Mouse (Mus musculus) liver, embryonic 14.5 days (tissue): ENCODE measurements around the gene Zfp652. TPM values are rescaled to one million over a fixed set of nuclear protein-coding genes. Genes with fewer than 3 reads are reported as not detected.

Experiments
- ATAC-seq: fragments of 200-750 bp; cut with Nextera tagmentation; 2 replicates; pipeline ENCODE4 v1.8.0; 2017; ENCODE audit warnings: moderate number of reproducible peaks, mild to moderate bottlenecking, moderate library complexity; ENCODE audit not compliant: insufficient read depth
- DNase-seq, 3 experiments: peaks; one replicate each; pipeline ENCODE4 v3.0.0-alpha.2; 2012 to 2013; ENCODE audit warnings: low read depth in 3 of 3, low spot score in 3 of 3
- H3K27ac ChIP-seq: fragments of 300-500 bp; sonication (generic); 2 replicates; pipeline ENCODE4 v1.5.1; 2014; ENCODE audit warnings: moderate library complexity, mild to moderate bottlenecking, control low read depth, inconsistent platforms
- H3K27me3 ChIP-seq: fragments of 300-500 bp; sonication (generic); 2 replicates; pipeline ENCODE4 v1.6.1; 2014; ENCODE audit warnings: mild to moderate bottlenecking, low read length, moderate library complexity; ENCODE audit not compliant: control insufficient read depth, insufficient read depth
- H3K36me3 ChIP-seq: fragments of 300-500 bp; sonication (generic); replicated peaks from 2 replicates; pipeline ENCODE4 v1.6.1; 2014; ENCODE audit warnings: low read depth; ENCODE audit not compliant: control insufficient read depth, insufficient read depth
- H3K4me1 ChIP-seq, 2 experiments: fragments of 200-500 bp in 1 of 2; fragments of 300-500 bp in 1 of 2; sonication (generic) in 1 of 2; replicated peaks; 2 replicates each; pipeline ENCODE4 v1.6.1; 2012 to 2014; ENCODE audit warnings: antibody characterized with exemption in 1 of 2, inconsistent platforms in 1 of 2, low read length in 1 of 2; ENCODE audit not compliant: control insufficient read depth in 2 of 2, insufficient read depth in 2 of 2
- H3K4me2 ChIP-seq: fragments of 300-500 bp; sonication (generic); 2 replicates; pipeline ENCODE4 v1.6.1; 2014; ENCODE audit warnings: low read depth, mild to moderate bottlenecking, control low read depth, moderate library complexity
- H3K4me3 ChIP-seq, 2 experiments: fragments of 200-500 bp in 1 of 2; fragments of 300-500 bp in 1 of 2; sonication (generic) in 1 of 2; 2 replicates each; pipeline ENCODE4 v1.5.1; 2012 to 2014; ENCODE audit warnings: low read depth in 2 of 2, low read length in 2 of 2, mild to moderate bottlenecking in 2 of 2, control low read depth in 1 of 2, inconsistent platforms in 1 of 2, moderate library complexity in 1 of 2; ENCODE audit not compliant: insufficient read depth in 1 of 2
- H3K9ac ChIP-seq: fragments of 300-500 bp; sonication (generic); replicated peaks from 2 replicates; pipeline ENCODE4 v1.6.1; 2014; ENCODE audit warnings: mild to moderate bottlenecking, control low read depth, moderate library complexity
- H3K9me3 ChIP-seq: fragments of 300-500 bp; sonication (generic); 2 replicates; pipeline ENCODE4 v1.6.1; 2016; ENCODE audit warnings: low read length, mixed read lengths; ENCODE audit not compliant: control insufficient read depth
- CTCF ChIP-seq: IDR thresholded peaks from 2 replicates; pipeline ENCODE4 v1.5.1; 2016; ENCODE audit warnings: antibody characterized with exemption, low read depth, control low read depth
- EP300 ChIP-seq: IDR thresholded peaks from 2 replicates; pipeline ENCODE4 v1.6.1; 2016; ENCODE audit warnings: antibody characterized with exemption, low read depth
- WGBS: fragments of 180-500 bp; shearing (Covaris S2); extraction: QIAGEN DNeasy Blood & Tissue Kit; methylation state at CpG from one replicate; pipeline ENCODE4 v1.1.7; 2014; ENCODE audit not compliant: insufficient replicate concordance; 5-methylcytosine and 5-hydroxymethylcytosine counted together
- polyA plus RNA-seq, 2 experiments: library from polyadenylated mRNA; depleted of rRNA in 1 of 2; stranded (reverse) in 1 of 2; unstranded in 1 of 2; fragments of >200 nt; fragmentation: Nextera tagmentation in 1 of 2; extraction: Ambion mirVana in 1 of 2; gene quantifications; 2 replicates each; pipeline versions ENCODE4 v1.2.1 to v1.2.3; 2012 to 2014

Gene Zfp652
- polyA plus RNA-seq, 2 experiments = 3.7 to 5.4 TPM

DNA sequence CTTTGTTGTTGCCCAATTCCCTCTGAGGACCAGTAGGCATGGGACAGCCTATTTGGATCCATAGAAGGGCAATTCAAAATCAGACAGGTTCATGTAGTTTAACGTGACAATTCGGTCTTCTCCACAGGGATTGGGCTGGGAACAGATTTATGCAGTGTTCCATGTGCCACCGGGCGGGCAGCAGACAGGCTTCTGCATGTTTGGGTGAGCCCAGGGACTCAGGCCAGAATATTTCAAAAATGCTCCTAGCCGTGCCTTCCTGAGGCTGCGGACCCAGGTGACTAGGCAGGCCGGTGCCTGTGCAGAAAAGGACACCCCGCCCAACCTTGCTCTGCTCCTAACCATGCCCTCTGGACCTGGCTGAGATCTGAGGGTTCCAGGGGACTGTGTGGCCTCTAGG, 106.7 kb downstream of the Zfp652 start:
- H3K9ac ChIP-seq = no peak overlapping the region
- no peak overlapping the region for H3K4me3 ChIP-seq
- ATAC-seq = no peak
- no peaks in the 10 kb centered on the region for H3K36me3 ChIP-seq
- H3K27ac ChIP-seq = no peak overlapping the region
- H3K9me3 ChIP-seq = no peaks in the 10 kb centered on the region
- H3K27me3 ChIP-seq = no peaks in the 10 kb centered on the region
- no peak overlapping the region for H3K4me2 ChIP-seq
- TF ChIP-seq CTCF (no peak), EP300 (no peak)
- H3K4me1 ChIP-seq = peaks cover 7 to 12% of the 10 kb centered on the region in 2 experiments
- DNase-seq = no peak
- 86% methylated on average over 8 of the region's 8 CpGs for WGBS

DNA sequence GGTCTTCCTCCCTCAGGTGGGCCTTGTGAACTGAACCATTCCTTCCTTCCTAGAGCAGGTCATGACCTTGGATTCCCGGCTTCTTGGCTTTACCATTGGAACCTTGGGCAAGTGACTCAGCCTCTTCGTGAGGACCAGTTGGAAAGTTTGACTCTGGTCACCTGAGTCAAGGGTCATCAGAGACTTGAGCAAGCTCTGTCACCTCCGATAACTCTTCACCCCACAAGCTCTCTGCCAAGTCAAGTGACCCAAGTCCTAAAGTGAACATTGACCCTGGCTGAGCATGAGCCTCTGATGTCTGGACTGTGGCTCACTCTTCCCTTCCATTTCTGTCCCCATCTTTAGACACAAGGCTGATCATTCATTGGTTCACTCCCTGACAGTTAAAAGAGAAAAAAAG, 109.0 kb downstream of the Zfp652 start:
- H3K27me3 ChIP-seq = peaks cover 5% of the 10 kb centered on the region
- no peak overlapping the region for H3K4me3 ChIP-seq
- no peaks in the 10 kb centered on the region for H3K9me3 ChIP-seq
- no peak overlapping the region for H3K9ac ChIP-seq
- no peak overlapping the region for H3K27ac ChIP-seq
- H3K4me1 ChIP-seq = peaks cover 9 to 20% of the 10 kb centered on the region in 2 experiments
- no peak overlapping the region for H3K4me2 ChIP-seq
- ATAC-seq (no peak), DNase-seq (no peak)
- whole genome bisulfite sequencing = 78% methylated on average over 3 of the region's 3 CpGs
- TF ChIP-seq EP300 = no peak
- no peak for TF ChIP-seq CTCF
- no peaks in the 10 kb centered on the region for H3K36me3 ChIP-seq

DNA sequence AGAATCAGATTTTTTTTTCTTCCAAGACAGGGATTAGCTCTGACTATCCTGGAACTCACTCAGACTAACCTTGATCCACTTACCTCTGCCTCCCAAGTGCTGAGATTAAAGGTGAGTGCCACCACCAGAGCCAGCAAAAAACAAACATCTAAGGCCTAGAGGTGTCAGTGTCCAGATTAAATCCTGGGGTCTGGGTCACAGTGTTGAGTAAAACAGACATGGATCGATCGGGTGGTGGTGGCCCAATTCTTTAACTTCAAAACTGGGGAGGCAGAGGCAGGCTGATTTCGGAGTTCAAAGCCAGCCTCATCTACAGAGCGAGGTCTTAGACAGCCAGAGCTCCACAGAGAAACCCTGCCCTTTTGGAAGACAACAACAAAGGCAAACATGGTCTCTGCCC, 110.0 kb downstream of the Zfp652 start:
- Histone ChIP-seq H3K27me3 (peaks cover 5% of the 10 kb centered on the region), H3K4me1 (peaks cover 18 to 29% of the 10 kb centered on the region in 2 experiments), H3K36me3 (no peaks in the 10 kb centered on the region), H3K27ac (no peak overlapping the region), H3K4me3 (no peak overlapping the region), H3K9ac (no peak overlapping the region), H3K4me2 (no peak overlapping the region), H3K9me3 (no peaks in the 10 kb centered on the region)
- DNase-seq = no peak
- 86% methylated on average over 4 of the region's 4 CpGs for WGBS
- TF ChIP-seq CTCF = no peak
- no peak for TF ChIP-seq EP300
- ATAC-seq = no peak

DNA sequence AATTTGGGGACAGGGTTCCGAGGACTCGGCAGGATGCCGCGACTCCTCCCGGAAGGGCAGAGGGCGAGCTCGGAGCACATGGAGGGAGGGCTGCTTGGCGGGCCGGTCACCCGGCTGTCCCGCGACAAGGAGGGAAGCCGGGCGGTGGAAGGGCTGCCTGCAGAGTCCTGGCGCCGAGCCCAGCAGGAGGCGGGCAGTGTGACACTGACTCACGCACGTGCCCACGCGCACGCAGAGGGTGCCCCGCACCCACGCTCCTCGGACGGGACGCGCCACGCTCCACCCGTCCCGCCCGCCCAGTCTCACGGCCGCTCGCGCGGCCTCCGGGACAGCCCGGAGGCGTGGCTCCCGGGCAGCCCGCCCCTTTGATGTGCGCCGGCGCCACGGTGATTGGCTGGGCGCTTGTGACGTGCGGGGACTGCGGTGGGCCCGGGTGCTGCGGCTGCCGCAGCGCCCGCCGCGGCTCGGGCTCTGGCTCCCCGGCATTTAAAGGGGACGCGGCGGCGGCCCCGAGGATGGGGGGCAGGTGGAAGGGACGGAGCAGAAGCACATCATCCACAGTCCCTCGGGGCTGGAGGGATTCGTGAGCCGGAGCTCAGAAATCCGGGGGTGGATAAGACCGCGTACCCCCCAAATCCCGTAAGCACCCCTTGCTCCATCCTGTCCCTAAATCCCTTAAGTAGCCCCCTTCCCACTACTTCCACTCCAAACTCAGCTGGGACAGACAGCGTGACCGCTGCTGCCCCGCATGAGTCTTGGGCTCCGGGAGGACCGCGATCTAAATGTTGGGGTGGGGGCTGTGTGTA, 111.8 kb downstream of the Zfp652 start, which contains the start of gene Phospho1:
Gene Phospho1, plus strand, starts transcription at position 429 of the 806 bp plus-strand sequence.
- H3K36me3 ChIP-seq = no peaks in the 10 kb centered on the region
- WGBS = under 1% methylated on average over 70 of the region's 78 CpGs
- TF ChIP-seq CTCF (peak; percentile 22; the same call in 1 of the 2 replicates), EP300 (no peak)
- H3K9me3 ChIP-seq = no peaks in the 10 kb centered on the region
- DNase-seq (peak; percentile 79 to 86 (median 82)), ATAC-seq (peak; percentile 94)
- peak within 1 kb of the TSS; percentile 80 for H3K4me2 ChIP-seq
- H3K27ac ChIP-seq = peak within 1 kb of the TSS; percentile 53
- H3K27me3 ChIP-seq = peaks cover 15% of the 10 kb centered on the region
- peak within 1 kb of the TSS; percentile 76 to 84 for H3K4me3 ChIP-seq
- H3K4me1 ChIP-seq = peaks cover 22 to 46% of the 10 kb centered on the region in 2 experiments
- H3K9ac ChIP-seq = peak within 1 kb of the TSS; percentile 96

DNA sequence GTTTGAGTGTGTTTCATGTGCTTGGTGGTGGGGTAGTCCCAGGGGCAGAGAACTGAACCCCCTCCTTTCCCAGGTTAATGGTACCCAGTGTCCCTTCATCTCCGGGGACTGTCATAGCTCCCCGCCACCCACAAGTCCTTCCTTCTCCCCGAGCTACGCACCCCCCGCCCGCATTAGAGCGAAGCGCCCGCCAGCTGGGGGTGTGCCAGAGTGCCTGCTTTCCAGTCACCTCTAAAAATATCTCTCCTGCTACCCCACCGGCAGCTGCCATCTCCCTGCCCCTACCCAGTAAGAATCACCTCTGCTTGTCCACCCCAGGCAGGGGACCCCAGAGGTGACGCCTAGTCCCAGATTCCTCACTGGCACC, 112.4 kb downstream of the Zfp652 start:
- Histone ChIP-seq H3K9ac (peak overlapping the region; percentile 96), H3K4me2 (peak overlapping the region; percentile 80), H3K4me1 (peaks cover 22 to 46% of the 10 kb centered on the region in 2 experiments), H3K4me3 (peak overlapping the region; percentile 76 to 84), H3K27ac (peak overlapping the region; percentile 53), H3K27me3 (peaks cover 21% of the 10 kb centered on the region), H3K36me3 (no peaks in the 10 kb centered on the region), H3K9me3 (no peaks in the 10 kb centered on the region)
- no peak for DNase-seq
- TF ChIP-seq EP300 (no peak), CTCF (no peak)
- ATAC-seq = peak; percentile 0; the same call in 1 of the 2 replicates
- WGBS = 6% methylated on average over 11 of the region's 11 CpGs
